Mouse (Mus musculus): ENCODE measurements around the gene 9130008F23Rik. TPM values are rescaled to one million over a fixed set of nuclear protein-coding genes. Genes with fewer than 3 reads are reported as not detected.

The 9130008F23Rik gene
- 1.9 and 3.0 TPM in 2 replicates for polyA plus RNA-seq (2015; fragmentation: Nextera tagmentation; extraction: Ambion mirVana)

GRCm38 (mm10) chr17:40879924-40880691, at the start of gene 9130008F23Rik:
Gene 9130008F23Rik, minus strand, starts transcription at chr17:40880559.
- H3K36me3 ChIP-seq, result no peaks in the 10 kb centered on the region
- ATAC-seq (ENCODE audit: low FRiP score, low read depth), result peak; percentile 69
- no peaks in the 10 kb centered on the region for H3K9me3 ChIP-seq
- peak within 1 kb of the TSS; percentile 72 for H3K9ac ChIP-seq
- peak within 1 kb of the TSS; percentile 61; the same call in 1 of the 2 replicates for H3K27ac ChIP-seq
- peak within 1 kb of the TSS; percentile 65 for H3K4me3 ChIP-seq
- H3K4me1 ChIP-seq, result peaks cover 6% of the 10 kb centered on the region
- H3K27me3 ChIP-seq, result no peaks in the 10 kb centered on the region
- WGBS, result under 1% methylated on average over 40 of the region's 40 CpGs
- H3K4me2 ChIP-seq (replicated peaks), result peak within 1 kb of the TSS; percentile 89

GRCm38 (mm10) chr17:40915499-40915898, 35.1 kb upstream of the 9130008F23Rik start:
- Histone ChIP-seq H3K36me3 (no peaks in the 10 kb centered on the region), H3K4me2 (replicated peaks) (no peak overlapping the region), H3K9me3 (no peaks in the 10 kb centered on the region), H3K9ac (no peak overlapping the region), H3K27ac (no peak overlapping the region), H3K4me3 (no peak overlapping the region), H3K4me1 (no peaks in the 10 kb centered on the region), H3K27me3 (no peaks in the 10 kb centered on the region)
- 92% methylated on average over 2 of the region's 2 CpGs for WGBS
- ATAC-seq (ENCODE audit: low FRiP score, low read depth), result no peak

- no peak for ATAC-seq (ENCODE audit: low FRiP score, low read depth)
- Histone ChIP-seq H3K9me3 (no peaks in the 10 kb centered on the region), H3K27me3 (no peaks in the 10 kb centered on the region), H3K4me3 (no peak within 1 kb of the TSS), H3K27ac (no peak within 1 kb of the TSS), H3K4me1 (no peaks in the 10 kb centered on the region), H3K9ac (no peak within 1 kb of the TSS), H3K36me3 (no peaks in the 10 kb centered on the region), H3K4me2 (replicated peaks) (no peak within 1 kb of the TSS)
- 91% methylated on average over 2 of the region's 2 CpGs for WGBS
Observed at GRCm38 (mm10) chr17:40914250-40914649, 33.9 kb upstream of the 9130008F23Rik start, which contains the start of gene Glyatl3. Gene Glyatl3, minus strand, starts transcription at chr17:40914350.

- 8% methylated on average over 14 of the region's 14 CpGs for WGBS
- no peak for ATAC-seq (ENCODE audit: low FRiP score, low read depth)
- Histone ChIP-seq H3K9me3 (no peaks in the 10 kb centered on the region), H3K4me3 (peak overlapping the region; percentile 2; the same call in 1 of the 2 replicates), H3K9ac (no peak overlapping the region), H3K4me1 (0 out of 2 replicates have a peak, but pooled peaks cover 4% of the 10 kb centered on the region), H3K27me3 (no peaks in the 10 kb centered on the region), H3K36me3 (no peaks in the 10 kb centered on the region), H3K4me2 (replicated peaks) (peak overlapping the region; percentile 45), H3K27ac (no peak overlapping the region)
Observed at GRCm38 (mm10) chr17:40904721-40905154, 24.4 kb upstream of the 9130008F23Rik start.

GRCm38 (mm10) chr17:40904056-40904597, 23.8 kb upstream of the 9130008F23Rik start:
- no peak overlapping the region for H3K27ac ChIP-seq
- no peaks in the 10 kb centered on the region for H3K36me3 ChIP-seq
- WGBS, result 7% methylated on average over 11 of the region's 11 CpGs
- H3K4me1 ChIP-seq, result 0 out of 2 replicates have a peak, but pooled peaks cover 4% of the 10 kb centered on the region
- H3K4me3 ChIP-seq, result no peak overlapping the region
- H3K9me3 ChIP-seq, result no peaks in the 10 kb centered on the region
- ATAC-seq (ENCODE audit: low FRiP score, low read depth), result no peak
- H3K4me2 ChIP-seq (replicated peaks), result peak overlapping the region; percentile 45
- H3K27me3 ChIP-seq, result no peaks in the 10 kb centered on the region
- H3K9ac ChIP-seq, result no peak overlapping the region; the same call in 1 of the 2 replicates

- WGBS, result 66% methylated on average over 4 of the region's 4 CpGs
- H3K27me3 ChIP-seq, result no peaks in the 10 kb centered on the region
- H3K9me3 ChIP-seq, result no peaks in the 10 kb centered on the region
- no peak overlapping the region for H3K4me3 ChIP-seq
- no peak overlapping the region for H3K4me2 ChIP-seq (replicated peaks)
- H3K9ac ChIP-seq, result no peak overlapping the region
- no peak for ATAC-seq (ENCODE audit: low FRiP score, low read depth)
- no peak overlapping the region for H3K27ac ChIP-seq
- no peaks in the 10 kb centered on the region for H3K36me3 ChIP-seq
- 0 out of 2 replicates have a peak, but pooled peaks cover 4% of the 10 kb centered on the region for H3K4me1 ChIP-seq
Observed at GRCm38 (mm10) chr17:40903345-40903744, 23.0 kb upstream of the 9130008F23Rik start.

- H3K4me3 ChIP-seq, result no peak overlapping the region
- WGBS, result 42% methylated on average over 4 of the region's 4 CpGs
- H3K36me3 ChIP-seq, result no peaks in the 10 kb centered on the region
- no peak overlapping the region for H3K9ac ChIP-seq
- no peak overlapping the region for H3K27ac ChIP-seq
- no peaks in the 10 kb centered on the region for H3K27me3 ChIP-seq
- H3K9me3 ChIP-seq, result no peaks in the 10 kb centered on the region
- no peak for ATAC-seq (ENCODE audit: low FRiP score, low read depth)
- no peak overlapping the region for H3K4me2 ChIP-seq (replicated peaks)
- 0 out of 2 replicates have a peak, but pooled peaks cover 4% of the 10 kb centered on the region for H3K4me1 ChIP-seq
Observed at GRCm38 (mm10) chr17:40899783-40900363, 19.5 kb upstream of the 9130008F23Rik start.

GRCm38 (mm10) chr17:40896863-40897262, 16.5 kb upstream of the 9130008F23Rik start:
- Histone ChIP-seq H3K27me3 (no peaks in the 10 kb centered on the region), H3K4me2 (replicated peaks) (no peak overlapping the region), H3K4me3 (no peak overlapping the region), H3K9me3 (no peaks in the 10 kb centered on the region), H3K4me1 (no peaks in the 10 kb centered on the region), H3K36me3 (no peaks in the 10 kb centered on the region), H3K9ac (no peak overlapping the region), H3K27ac (no peak overlapping the region)
- ATAC-seq (ENCODE audit: low FRiP score, low read depth), result no peak
- WGBS, result 75% methylated on average over 1 of the region's 1 CpGs

GRCm38 (mm10) chr17:40887849-40888536, 7.6 kb upstream of the 9130008F23Rik start:
- Histone ChIP-seq H3K27me3 (no peaks in the 10 kb centered on the region), H3K27ac (no peak overlapping the region), H3K9me3 (no peaks in the 10 kb centered on the region), H3K9ac (no peak overlapping the region), H3K4me3 (no peak overlapping the region), H3K36me3 (no peaks in the 10 kb centered on the region), H3K4me2 (replicated peaks) (no peak overlapping the region), H3K4me1 (no peaks in the 10 kb centered on the region)
- WGBS, result 70% methylated on average over 4 of the region's 4 CpGs
- no peak for ATAC-seq (ENCODE audit: low FRiP score, low read depth)

- Histone ChIP-seq H3K36me3 (no peaks in the 10 kb centered on the region), H3K4me2 (replicated peaks) (no peak overlapping the region), H3K27me3 (no peaks in the 10 kb centered on the region), H3K27ac (no peak overlapping the region), H3K9ac (no peak overlapping the region), H3K9me3 (no peaks in the 10 kb centered on the region), H3K4me3 (no peak overlapping the region), H3K4me1 (no peaks in the 10 kb centered on the region)
- no peak for ATAC-seq (ENCODE audit: low FRiP score, low read depth)
- 78% methylated on average over 4 of the region's 4 CpGs for WGBS
Observed at GRCm38 (mm10) chr17:40885155-40885554, 4.8 kb upstream of the 9130008F23Rik start.

- no peaks in the 10 kb centered on the region for H3K9me3 ChIP-seq
- no peak overlapping the region for H3K27ac ChIP-seq
- no peaks in the 10 kb centered on the region for H3K27me3 ChIP-seq
- no peak overlapping the region for H3K4me3 ChIP-seq
- no peak overlapping the region for H3K9ac ChIP-seq
- H3K36me3 ChIP-seq, result no peaks in the 10 kb centered on the region
- H3K4me1 ChIP-seq, result peaks cover 6% of the 10 kb centered on the region
- no peak for ATAC-seq (ENCODE audit: low FRiP score, low read depth)
- no peak overlapping the region for H3K4me2 ChIP-seq (replicated peaks)
- WGBS, result 91% methylated on average over 6 of the region's 6 CpGs
Observed at GRCm38 (mm10) chr17:40882172-40882571, 1.8 kb upstream of the 9130008F23Rik start.

GRCm38 (mm10) chr17:40879528-40879923, 833 bp downstream of the 9130008F23Rik start:
- Histone ChIP-seq H3K27me3 (no peaks in the 10 kb centered on the region), H3K4me2 (replicated peaks) (peak overlapping the region; percentile 89), H3K27ac (no peak overlapping the region), H3K9me3 (no peaks in the 10 kb centered on the region), H3K4me3 (peak overlapping the region; percentile 65), H3K4me1 (peaks cover 6% of the 10 kb centered on the region), H3K9ac (peak overlapping the region; percentile 72), H3K36me3 (no peaks in the 10 kb centered on the region)
- no peak for ATAC-seq (ENCODE audit: low FRiP score, low read depth)
- 8% methylated on average over 6 of the region's 6 CpGs for WGBS
